Mouse (Mus musculus): Measurements from ENCODE around the gene Sh3tc1. TPM values are rescaled to one million over a fixed set of nuclear protein-coding genes. Genes with fewer than 3 reads are reported as not detected.

Sh3tc1 gene
- polyA plus RNA-seq, 1 experiment, result not detected

DNA sequence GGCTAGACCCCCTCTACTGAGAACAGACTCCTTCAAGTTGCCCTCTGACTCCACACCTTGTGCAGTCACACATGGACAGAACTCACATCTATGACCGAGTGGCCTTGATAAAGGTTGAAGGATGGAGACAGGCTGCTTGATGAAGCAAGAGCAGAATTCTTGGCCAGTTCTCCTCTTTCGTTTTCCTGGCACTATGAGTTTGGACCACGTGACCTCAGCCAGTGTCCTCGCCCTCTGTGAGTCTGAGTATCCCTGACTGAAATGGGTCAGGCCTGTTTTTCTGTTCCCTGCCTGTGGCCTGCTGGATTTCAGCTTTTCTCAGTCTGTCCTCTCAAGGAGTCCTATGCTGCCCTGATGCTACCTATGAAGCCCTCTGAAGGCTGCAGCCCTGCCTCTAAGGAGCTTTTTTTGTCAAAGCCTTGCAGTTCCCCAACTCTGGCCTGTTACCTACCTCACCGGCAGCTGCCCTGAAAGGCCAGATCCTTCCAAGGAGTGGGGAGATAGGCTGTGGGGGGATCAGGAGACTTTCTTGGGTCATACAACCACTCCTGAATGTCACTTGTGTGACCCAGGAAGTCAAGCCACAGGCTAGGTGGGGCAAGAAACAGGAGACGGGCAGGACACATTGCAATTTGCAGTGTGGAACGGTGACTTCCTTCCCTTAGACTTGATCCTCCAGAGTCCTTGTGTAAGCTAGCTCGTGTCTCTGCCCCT is 3.6 kb upstream of the Sh3tc1 start:
- no peaks in the 10 kb centered on the region for H3K4me1 ChIP-seq (ENCODE audit: control insufficient read depth, insufficient read depth, low read length)
- no peak overlapping the region for H3K27ac ChIP-seq (ENCODE audit: insufficient read depth, low read length)
- TF ChIP-seq POLR2A (IDR thresholded peaks at IDR 0.05; ENCODE audit: low read depth, low read length) (no peak), CTCF (IDR thresholded peaks at IDR 0.05; ENCODE audit: borderline replicate concordance, insufficient read depth, low read length) (no peak)
- H3K4me3 ChIP-seq (ENCODE audit: insufficient read depth, low read length), result no peak overlapping the region

DNA sequence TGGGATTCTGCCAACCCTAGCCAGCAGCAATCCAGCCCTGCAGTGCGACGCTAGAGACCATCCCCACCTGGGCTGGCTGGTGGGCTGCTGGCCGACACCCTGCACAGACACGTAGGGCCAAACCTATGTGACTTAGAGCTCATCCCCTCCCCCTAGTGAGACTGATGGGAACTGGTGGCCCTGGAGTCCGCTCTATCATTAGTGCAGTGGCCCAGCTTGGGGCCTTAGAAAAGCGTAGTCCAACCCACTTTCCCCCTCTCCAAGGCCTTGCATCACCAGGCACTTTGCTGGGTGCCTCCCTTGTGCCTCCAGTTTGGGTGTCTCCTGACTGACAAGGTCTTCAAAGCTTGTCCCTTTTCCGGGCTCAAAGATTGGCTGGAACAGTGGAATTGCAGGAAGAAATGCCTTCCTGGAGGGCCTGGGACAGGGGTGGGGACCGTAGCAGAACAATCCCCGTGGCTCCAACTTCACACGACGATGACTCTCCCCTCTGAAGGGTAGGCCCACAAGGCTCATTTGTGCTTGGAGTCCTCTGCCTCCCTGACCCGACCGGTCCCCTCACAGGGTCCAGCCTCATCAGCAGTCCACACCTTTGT is 1.5 kb upstream of the Sh3tc1 start:
- H3K4me1 ChIP-seq (ENCODE audit: control insufficient read depth, insufficient read depth, low read length), result no peaks in the 10 kb centered on the region
- H3K4me3 ChIP-seq (ENCODE audit: insufficient read depth, low read length), result no peak overlapping the region
- TF ChIP-seq POLR2A (IDR thresholded peaks at IDR 0.05; ENCODE audit: low read depth, low read length), result no peak
- TF ChIP-seq CTCF (IDR thresholded peaks at IDR 0.05; ENCODE audit: borderline replicate concordance, insufficient read depth, low read length), result no peak
- no peak overlapping the region for H3K27ac ChIP-seq (ENCODE audit: insufficient read depth, low read length)

DNA sequence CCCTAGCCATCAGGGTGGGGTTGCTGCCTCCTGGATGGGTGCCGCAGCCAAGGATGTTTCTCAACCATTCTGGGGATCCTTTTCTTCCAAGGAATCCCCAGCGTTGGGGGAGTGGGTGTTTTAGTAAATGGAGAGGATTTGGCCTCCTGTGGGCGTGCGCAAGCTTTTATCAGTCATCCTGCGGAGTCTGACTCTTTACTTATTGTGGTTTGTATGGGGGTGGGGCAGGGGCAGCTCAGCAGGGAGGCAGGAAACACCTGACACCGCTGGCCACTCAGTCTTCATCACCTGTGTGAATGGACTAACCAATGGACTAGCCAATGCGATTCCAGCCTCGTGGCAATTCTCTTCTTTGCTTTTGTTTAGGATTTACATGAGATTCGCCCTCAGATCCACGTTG is 929 bp upstream of the Sh3tc1 start:
- no peak overlapping the region for H3K27ac ChIP-seq (ENCODE audit: insufficient read depth, low read length)
- no peaks in the 10 kb centered on the region for H3K4me1 ChIP-seq (ENCODE audit: control insufficient read depth, insufficient read depth, low read length)
- TF ChIP-seq POLR2A (IDR thresholded peaks at IDR 0.05; ENCODE audit: low read depth, low read length) (no peak), CTCF (IDR thresholded peaks at IDR 0.05; ENCODE audit: borderline replicate concordance, insufficient read depth, low read length) (no peak)
- H3K4me3 ChIP-seq (ENCODE audit: insufficient read depth, low read length), result no peak overlapping the region

DNA sequence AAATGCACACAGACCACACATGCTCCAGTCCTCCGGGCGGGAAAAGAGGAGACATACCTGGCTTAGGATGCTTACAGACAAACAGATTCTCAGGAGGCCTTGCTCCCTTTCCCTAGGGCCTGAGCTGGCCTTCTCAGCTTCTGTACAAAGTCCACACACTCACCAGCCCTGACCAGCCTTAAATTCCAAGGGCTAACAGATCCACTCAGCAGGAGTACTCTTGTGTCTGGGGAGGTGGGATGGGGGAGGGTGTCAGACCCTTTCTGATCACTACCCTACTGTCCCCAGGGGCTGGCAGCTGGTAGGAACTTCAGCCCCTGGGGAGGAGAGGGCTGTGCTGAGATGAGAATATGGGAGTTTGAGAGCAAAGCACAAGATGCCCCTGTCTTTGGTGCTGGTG is 782 bp downstream of the Sh3tc1 start:
- TF ChIP-seq CTCF (IDR thresholded peaks at IDR 0.05; ENCODE audit: borderline replicate concordance, insufficient read depth, low read length) (no peak), POLR2A (IDR thresholded peaks at IDR 0.05; ENCODE audit: low read depth, low read length) (no peak)
- Histone ChIP-seq H3K27ac (ENCODE audit: insufficient read depth, low read length) (no peak overlapping the region), H3K4me1 (ENCODE audit: control insufficient read depth, insufficient read depth, low read length) (no peaks in the 10 kb centered on the region), H3K4me3 (ENCODE audit: insufficient read depth, low read length) (no peak overlapping the region)

DNA sequence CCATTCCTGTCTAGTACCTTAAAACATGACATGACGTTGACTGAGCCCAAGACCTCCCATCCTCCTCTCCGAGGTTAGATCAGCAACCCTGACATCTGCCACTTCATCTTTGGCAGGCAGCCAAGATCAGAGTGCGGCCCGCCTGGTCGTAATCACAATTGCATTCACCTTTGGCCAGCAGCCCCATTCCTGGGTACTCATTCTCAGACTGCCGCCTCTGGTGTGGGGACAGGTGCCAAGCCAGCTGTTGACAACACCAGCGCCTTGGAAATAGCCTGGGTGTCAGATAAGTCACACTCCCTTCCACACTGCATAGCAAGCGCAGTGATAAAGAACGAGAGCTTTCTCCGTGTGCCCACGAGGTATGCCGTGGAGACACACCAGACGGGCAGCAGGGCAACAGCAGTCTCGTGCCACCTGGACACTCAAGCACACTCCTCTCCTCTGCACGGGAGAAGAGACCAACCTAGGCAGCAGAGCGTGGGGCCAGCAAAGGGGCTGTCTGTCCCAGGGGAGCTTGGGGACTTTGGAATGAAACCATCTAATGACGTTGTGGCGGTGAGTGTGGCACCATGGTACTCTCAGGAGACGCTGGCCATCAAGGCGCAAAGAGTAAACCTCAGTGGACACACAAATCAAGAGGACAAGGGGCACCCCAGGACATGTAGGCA is 2.4 kb downstream of the Sh3tc1 start:
- no peak overlapping the region for H3K27ac ChIP-seq (ENCODE audit: insufficient read depth, low read length)
- H3K4me1 ChIP-seq (ENCODE audit: control insufficient read depth, insufficient read depth, low read length), result no peaks in the 10 kb centered on the region
- no peak for TF ChIP-seq CTCF (IDR thresholded peaks at IDR 0.05; ENCODE audit: borderline replicate concordance, insufficient read depth, low read length)

DNA sequence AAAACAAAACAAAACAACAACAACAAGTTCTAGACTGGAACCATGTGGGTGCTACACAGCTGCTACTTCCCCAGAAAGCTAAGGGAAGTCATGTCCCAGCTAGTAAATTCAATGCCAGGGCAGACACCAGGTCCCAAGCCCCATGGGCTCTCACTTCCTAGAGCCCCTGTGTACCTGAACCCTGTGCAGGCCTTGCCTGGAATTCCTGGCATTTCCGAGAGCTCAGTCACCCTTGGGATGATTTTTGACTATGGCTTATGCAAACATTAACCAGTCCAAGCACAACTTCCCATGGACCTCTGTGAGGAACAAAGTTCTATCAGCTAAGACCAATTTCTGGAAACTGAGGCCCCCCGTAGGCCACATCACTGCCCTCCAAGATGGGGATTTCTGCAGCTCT is 6.3 kb downstream of the Sh3tc1 start:
- Histone ChIP-seq H3K4me1 (ENCODE audit: control insufficient read depth, insufficient read depth, low read length) (no peaks in the 10 kb centered on the region), H3K27ac (ENCODE audit: insufficient read depth, low read length) (no peak overlapping the region), H3K4me3 (ENCODE audit: insufficient read depth, low read length) (no peak overlapping the region)
- TF ChIP-seq CTCF (IDR thresholded peaks at IDR 0.05; ENCODE audit: borderline replicate concordance, insufficient read depth, low read length) (no peak), POLR2A (IDR thresholded peaks at IDR 0.05; ENCODE audit: low read depth, low read length) (no peak)

More for the DNA sequence above, 2.4 kb downstream of the Sh3tc1 start:
- H3K4me3 ChIP-seq (ENCODE audit: insufficient read depth, low read length), result no peak overlapping the region

DNA sequence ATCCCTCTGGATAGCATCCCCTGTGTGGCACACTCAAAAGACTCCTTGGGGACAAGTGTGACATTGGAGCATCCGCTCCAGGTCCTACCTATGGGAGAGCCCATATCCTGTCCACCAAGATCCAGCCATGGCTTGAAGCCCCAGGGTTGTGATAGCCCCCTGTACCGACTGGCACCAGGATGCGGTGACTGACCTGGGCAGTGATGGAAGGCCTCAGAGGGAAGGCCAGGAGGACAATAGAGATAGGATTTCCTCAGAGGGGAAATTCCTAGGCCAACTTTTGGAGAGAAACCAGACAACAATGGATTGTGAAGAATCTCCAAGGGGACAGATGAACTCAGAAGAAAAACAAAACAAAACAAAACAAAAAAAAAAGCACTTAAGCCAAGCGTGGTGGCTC is 8.8 kb downstream of the Sh3tc1 start:
- Histone ChIP-seq H3K4me3 (ENCODE audit: insufficient read depth, low read length) (no peak overlapping the region), H3K27ac (ENCODE audit: insufficient read depth, low read length) (no peak overlapping the region), H3K4me1 (ENCODE audit: control insufficient read depth, insufficient read depth, low read length) (no peaks in the 10 kb centered on the region)
- no peak for TF ChIP-seq CTCF (IDR thresholded peaks at IDR 0.05; ENCODE audit: borderline replicate concordance, insufficient read depth, low read length)

DNA sequence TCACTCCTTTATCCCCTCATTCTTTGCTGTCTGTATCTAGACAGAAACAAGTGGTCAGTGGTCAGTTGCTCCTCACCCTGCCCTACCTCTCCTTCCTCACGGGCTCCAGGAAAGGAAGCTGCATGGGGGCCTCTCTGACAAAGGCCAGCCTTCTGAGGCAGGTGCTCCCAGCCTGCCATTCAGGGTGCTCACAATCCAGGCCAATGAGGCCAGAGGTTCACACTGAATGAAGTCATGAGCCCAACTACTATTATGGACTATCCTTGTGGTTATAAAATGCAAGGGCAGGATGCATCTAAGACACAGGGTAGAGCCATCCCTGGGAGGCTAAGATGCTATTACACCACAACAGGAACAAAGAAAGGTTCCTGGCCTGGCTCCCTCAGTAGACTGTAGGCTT is 9.2 kb downstream of the Sh3tc1 start:
- Histone ChIP-seq H3K4me3 (ENCODE audit: insufficient read depth, low read length) (no peak overlapping the region), H3K27ac (ENCODE audit: insufficient read depth, low read length) (no peak overlapping the region), H3K4me1 (ENCODE audit: control insufficient read depth, insufficient read depth, low read length) (no peaks in the 10 kb centered on the region)
- no peak for TF ChIP-seq CTCF (IDR thresholded peaks at IDR 0.05; ENCODE audit: borderline replicate concordance, insufficient read depth, low read length)
- no peak for TF ChIP-seq POLR2A (IDR thresholded peaks at IDR 0.05; ENCODE audit: low read depth, low read length)

DNA sequence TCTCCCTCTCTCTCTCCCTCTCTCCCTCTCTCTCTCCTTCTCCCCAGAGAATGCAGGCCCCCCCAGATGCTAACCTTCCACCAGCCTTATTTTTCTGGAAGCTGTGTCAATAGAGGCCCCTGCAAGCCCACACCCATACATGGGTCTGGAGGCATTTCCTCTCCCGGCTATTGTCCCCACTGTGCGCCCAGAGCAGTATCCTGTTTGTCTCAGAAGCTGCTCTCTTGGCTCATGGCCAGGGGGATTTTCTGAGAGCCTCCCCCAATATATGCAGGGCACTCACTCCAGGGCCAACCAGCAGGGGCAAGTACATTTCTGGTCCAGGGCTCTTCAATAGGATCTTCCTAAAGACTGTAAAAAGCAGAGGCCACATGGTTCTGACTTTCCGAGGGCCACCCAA is 9.9 kb downstream of the Sh3tc1 start:
- H3K27ac ChIP-seq (ENCODE audit: insufficient read depth, low read length), result no peak overlapping the region
- TF ChIP-seq POLR2A (IDR thresholded peaks at IDR 0.05; ENCODE audit: low read depth, low read length), result no peak
- no peak for TF ChIP-seq CTCF (IDR thresholded peaks at IDR 0.05; ENCODE audit: borderline replicate concordance, insufficient read depth, low read length)
- no peaks in the 10 kb centered on the region for H3K4me1 ChIP-seq (ENCODE audit: control insufficient read depth, insufficient read depth, low read length)
- no peak overlapping the region for H3K4me3 ChIP-seq (ENCODE audit: insufficient read depth, low read length)

DNA sequence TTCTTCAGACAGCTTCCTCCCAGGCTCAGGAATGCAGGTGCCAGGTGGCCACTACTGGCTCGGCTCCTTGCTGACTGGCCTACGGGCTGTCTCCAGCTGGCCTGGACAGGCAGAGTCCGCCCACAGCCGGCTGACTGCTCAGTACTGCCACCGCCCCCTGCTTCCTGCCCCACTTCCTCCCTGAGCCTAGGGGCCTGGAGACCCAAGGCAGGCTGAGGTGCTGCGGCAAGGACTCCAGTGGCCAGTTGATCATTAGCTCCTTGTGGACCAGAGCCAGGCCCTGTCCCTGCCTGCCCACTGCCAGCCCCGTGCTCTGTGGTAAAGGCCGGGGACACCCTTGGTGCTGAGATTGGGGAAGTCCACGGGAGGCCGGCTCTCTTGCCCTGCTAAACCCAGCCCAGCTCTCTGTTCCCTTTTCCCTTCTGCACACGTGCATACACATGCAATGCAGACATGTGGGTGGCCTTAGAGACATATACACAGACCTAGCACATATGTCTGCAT is 10.8 kb downstream of the Sh3tc1 start:
- Histone ChIP-seq H3K4me3 (ENCODE audit: insufficient read depth, low read length) (no peak overlapping the region), H3K4me1 (ENCODE audit: control insufficient read depth, insufficient read depth, low read length) (no peaks in the 10 kb centered on the region), H3K27ac (ENCODE audit: insufficient read depth, low read length) (no peak overlapping the region)
- TF ChIP-seq POLR2A (IDR thresholded peaks at IDR 0.05; ENCODE audit: low read depth, low read length) (no peak), CTCF (IDR thresholded peaks at IDR 0.05; ENCODE audit: borderline replicate concordance, insufficient read depth, low read length) (no peak)
